Mouse (Mus musculus) forebrain, embryonic 15.5 days (tissue): ENCODE measurements at regions not wholly inside any gene's neighbourhood (a gene's known extent, or its start where the extent isn't known, plus 50 kb on each side); places are given as distances from the start of the nearest gene placed in this dataset.

ENCODE experiments used
- ATAC-seq: fragments of 200-750 bp; cut with Nextera tagmentation; replicated peaks from 2 replicates; pipeline ENCODE4 v1.8.0; 2017; ENCODE audit warnings: mild to moderate bottlenecking, moderate TSS enrichment, moderate library complexity
- H3K27ac ChIP-seq: fragments of 300-500 bp; sonication (generic); replicated peaks from 2 replicates; pipeline ENCODE4 v1.5.1; 2015; ENCODE audit warnings: mild to moderate bottlenecking, inconsistent platforms
- H3K27me3 ChIP-seq: fragments of 300-500 bp; sonication (generic); 2 replicates; pipeline ENCODE4 v1.6.1; 2015; ENCODE audit warnings: inconsistent platforms
- H3K36me3 ChIP-seq: fragments of 300-500 bp; sonication (generic); 2 replicates; pipeline ENCODE4 v1.6.1; 2015; ENCODE audit warnings: mild to moderate bottlenecking, inconsistent platforms
- H3K4me1 ChIP-seq: fragments of 300-500 bp; sonication (generic); 2 replicates; pipeline ENCODE4 v1.6.1; 2015; ENCODE audit warnings: inconsistent platforms
- H3K4me2 ChIP-seq: fragments of 300-500 bp; sonication (generic); replicated peaks from 2 replicates; pipeline ENCODE4 v1.6.1; 2015; ENCODE audit warnings: mild to moderate bottlenecking, inconsistent platforms
- H3K4me3 ChIP-seq: fragments of 300-500 bp; sonication (generic); 2 replicates; pipeline ENCODE4 v1.5.1; 2015; ENCODE audit warnings: mild to moderate bottlenecking, inconsistent platforms
- H3K9ac ChIP-seq: fragments of 300-500 bp; sonication (generic); replicated peaks from 2 replicates; pipeline ENCODE4 v1.6.1; 2015; ENCODE audit warnings: mild to moderate bottlenecking, inconsistent platforms
- H3K9me3 ChIP-seq: fragments of 300-500 bp; sonication (generic); 2 replicates; pipeline ENCODE4 v1.6.1; 2016; ENCODE audit warnings: inconsistent platforms
- WGBS: fragments of 180-500 bp; shearing (Covaris S2); methylation state at CpG from one replicate; pipeline ENCODE4 v1.1.7; 2015; ENCODE audit warnings: mixed read lengths; 5-methylcytosine and 5-hydroxymethylcytosine counted together

DNA sequence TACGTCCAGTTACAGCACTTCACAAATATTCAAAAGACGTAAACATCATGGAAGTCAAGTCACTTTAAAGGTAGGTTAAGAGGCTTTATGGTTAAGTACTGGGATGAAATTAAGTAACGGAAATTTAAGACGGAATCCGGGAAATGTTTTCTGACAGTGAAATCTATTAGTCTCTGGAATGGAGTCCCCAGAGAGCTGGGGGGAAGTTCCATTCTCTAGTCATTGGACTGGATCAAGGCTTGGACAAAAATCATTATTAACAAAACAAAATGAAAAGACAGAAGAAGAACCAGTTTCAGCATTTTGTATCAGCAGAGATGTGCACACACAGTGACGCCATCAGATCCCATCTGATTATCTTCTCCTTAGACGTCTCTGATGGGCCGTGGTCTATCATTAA is 337.8 kb upstream of the Pmfbp1 start:
- Histone ChIP-seq H3K27ac (no peak overlapping the region), H3K27me3 (no peaks in the 10 kb centered on the region), H3K4me2 (no peak overlapping the region), H3K9ac (no peak overlapping the region), H3K9me3 (peaks cover 4% of the 10 kb centered on the region; the same call in 1 of the 2 replicates), H3K4me1 (no peaks in the 10 kb centered on the region), H3K36me3 (no peaks in the 10 kb centered on the region), H3K4me3 (no peak overlapping the region)
- no peak for ATAC-seq
- WGBS, result 94% methylated on average over 8 of the region's 8 CpGs

DNA sequence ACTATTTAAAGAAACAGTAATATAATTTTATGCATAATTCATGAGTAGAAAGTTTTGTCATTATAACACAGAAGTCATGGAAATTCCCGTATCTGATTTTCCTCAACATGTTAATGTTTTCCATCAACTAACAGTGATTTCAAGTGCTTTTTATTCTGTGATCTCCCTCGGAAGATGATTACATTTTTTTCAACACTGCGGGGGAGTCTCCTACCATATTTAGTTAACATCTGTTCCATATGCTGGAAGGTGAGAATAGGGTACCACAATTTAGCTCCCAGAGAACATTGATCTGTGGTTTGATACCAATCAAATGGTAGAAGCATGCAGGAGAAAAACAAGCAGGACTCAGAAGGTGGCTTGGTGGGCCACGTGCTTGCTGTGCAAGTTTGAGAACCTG is 321.1 kb upstream of the Pmfbp1 start:
- Histone ChIP-seq H3K9ac (no peak overlapping the region), H3K36me3 (no peaks in the 10 kb centered on the region), H3K4me1 (no peaks in the 10 kb centered on the region), H3K4me3 (no peak overlapping the region), H3K4me2 (no peak overlapping the region), H3K27ac (no peak overlapping the region), H3K27me3 (no peaks in the 10 kb centered on the region), H3K9me3 (no peaks in the 10 kb centered on the region)
- WGBS, result 74% methylated on average over 4 of the region's 4 CpGs
- ATAC-seq, result no peak

DNA sequence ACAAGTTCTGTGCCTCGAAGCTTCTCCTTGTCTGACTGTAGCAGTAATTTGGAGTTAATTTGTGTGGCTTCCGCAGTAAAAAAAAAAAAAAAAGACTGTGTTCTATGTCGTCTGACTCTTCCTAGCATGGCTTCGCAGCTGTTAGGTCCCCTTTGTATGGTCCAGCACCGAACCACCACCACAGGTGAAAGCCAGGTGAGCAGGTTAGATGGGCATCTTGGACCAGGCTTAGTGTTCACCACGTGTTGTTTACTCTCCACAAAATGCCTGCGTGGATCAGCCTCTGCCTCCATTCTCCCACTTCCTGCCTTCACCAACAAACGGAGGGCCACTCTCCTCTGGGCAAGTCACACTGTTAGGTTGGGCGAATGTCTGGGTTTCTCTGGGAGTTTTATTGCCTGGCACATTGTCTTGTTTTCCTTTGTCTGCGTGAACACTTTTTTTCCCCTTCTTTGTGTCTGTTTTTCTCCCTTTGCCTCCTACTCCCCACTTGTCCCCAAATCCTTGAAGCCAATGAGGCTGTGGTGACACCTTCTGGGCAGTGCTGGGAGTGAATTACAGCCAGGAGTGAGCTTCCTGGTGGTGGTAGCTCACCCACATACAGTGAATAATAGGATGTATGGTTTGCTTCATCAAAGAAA is 308.1 kb upstream of the Pmfbp1 start:
- Histone ChIP-seq H3K9ac (peak overlapping the region; percentile 36), H3K27me3 (no peaks in the 10 kb centered on the region), H3K36me3 (no peaks in the 10 kb centered on the region), H3K27ac (peak overlapping the region; percentile 49), H3K4me3 (peak overlapping the region; percentile 15; the same call in 1 of the 2 replicates), H3K9me3 (no peaks in the 10 kb centered on the region), H3K4me2 (peak overlapping the region; percentile 45), H3K4me1 (peaks cover 23% of the 10 kb centered on the region)
- 24% methylated on average over 10 of the region's 10 CpGs for WGBS
- ATAC-seq, result peak; percentile 88

DNA sequence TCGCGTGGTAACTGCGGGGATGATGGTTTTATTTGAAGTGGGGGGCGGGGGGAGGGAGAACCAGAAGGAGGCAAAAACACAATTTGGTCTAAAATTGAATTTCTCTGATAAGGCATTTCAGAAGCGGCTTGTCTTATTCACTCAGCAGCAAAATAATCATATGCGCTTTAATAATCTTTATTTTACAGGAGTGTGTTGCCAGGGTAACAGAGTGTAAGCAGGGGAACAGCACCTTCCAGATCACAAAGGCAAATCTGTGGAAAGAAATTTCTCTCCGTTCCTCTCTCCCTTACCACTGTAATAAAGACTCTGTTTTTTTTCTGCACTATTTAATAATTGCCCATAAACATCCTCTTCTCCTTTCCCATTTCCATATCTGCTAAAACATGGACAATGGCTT is 306.2 kb upstream of the Pmfbp1 start:
- H3K9me3 ChIP-seq, result no peaks in the 10 kb centered on the region
- no peaks in the 10 kb centered on the region for H3K27me3 ChIP-seq
- no peaks in the 10 kb centered on the region for H3K36me3 ChIP-seq
- ATAC-seq, result 0 out of 2 replicates have a peak, but pooled peaks have one; percentile 41
- no peak overlapping the region for H3K4me3 ChIP-seq
- no peak overlapping the region for H3K9ac ChIP-seq
- whole genome bisulfite sequencing, result 51% methylated on average over 7 of the region's 7 CpGs
- peak overlapping the region; percentile 69 for H3K27ac ChIP-seq
- H3K4me1 ChIP-seq, result peaks cover 23% of the 10 kb centered on the region
- H3K4me2 ChIP-seq, result no peak overlapping the region; the same call in 1 of the 2 replicates

DNA sequence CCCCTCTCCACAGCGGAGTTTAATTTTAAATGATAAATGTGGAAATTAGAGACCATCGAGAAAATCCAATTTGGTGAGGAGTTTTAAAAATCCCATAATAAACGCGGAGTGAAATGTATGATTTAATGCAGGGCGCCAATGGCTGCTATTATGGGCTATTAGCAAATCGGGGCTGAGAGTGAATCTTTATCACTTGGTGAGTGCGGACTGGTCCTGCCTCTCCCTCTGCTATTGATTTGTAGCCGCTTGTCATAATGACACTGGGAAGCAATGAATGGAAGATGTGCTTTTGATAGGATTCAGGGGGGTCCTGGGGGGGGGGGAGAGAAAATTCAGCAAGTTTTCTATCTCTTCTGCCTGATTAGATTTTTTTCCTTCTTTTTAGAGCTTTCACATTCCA is 279.6 kb upstream of the Pmfbp1 start:
- H3K4me2 ChIP-seq, result no peak overlapping the region
- H3K36me3 ChIP-seq, result no peaks in the 10 kb centered on the region

DNA sequence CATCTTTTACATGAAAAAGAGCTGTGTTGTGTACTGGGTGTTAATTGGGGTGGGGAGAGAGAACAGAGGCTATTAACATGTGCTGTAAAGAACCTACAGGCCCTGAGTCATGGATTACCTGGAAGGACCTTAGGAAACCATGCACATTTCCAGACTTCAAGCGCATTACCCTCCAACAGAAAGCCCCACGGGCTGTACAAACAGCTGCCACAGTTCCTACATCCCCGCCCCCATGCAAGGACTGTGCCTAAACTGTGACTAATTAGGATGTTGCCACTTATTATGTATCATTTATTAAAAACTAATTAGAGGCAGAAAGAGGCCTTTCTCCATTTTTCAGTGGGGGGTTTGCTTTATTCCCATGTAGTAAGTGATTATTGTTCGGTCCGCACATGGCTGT is 277.5 kb upstream of the Pmfbp1 start:
- Histone ChIP-seq H3K4me3 (no peak overlapping the region), H3K36me3 (no peaks in the 10 kb centered on the region), H3K27ac (no peak overlapping the region), H3K27me3 (no peaks in the 10 kb centered on the region; the same call in 1 of the 2 replicates), H3K9me3 (no peaks in the 10 kb centered on the region), H3K4me2 (no peak overlapping the region), H3K9ac (no peak overlapping the region), H3K4me1 (peaks cover 9% of the 10 kb centered on the region)
- 21% methylated on average over 5 of the region's 5 CpGs for whole genome bisulfite sequencing
- peak; percentile 46; the same call in 1 of the 2 replicates for ATAC-seq

More for the DNA sequence above, 279.6 kb upstream of the Pmfbp1 start:
- peaks cover 9% of the 10 kb centered on the region for H3K4me1 ChIP-seq
- no peaks in the 10 kb centered on the region; the same call in 1 of the 2 replicates for H3K27me3 ChIP-seq
- H3K9ac ChIP-seq, result no peak overlapping the region
- no peaks in the 10 kb centered on the region for H3K9me3 ChIP-seq
- no peak overlapping the region for H3K27ac ChIP-seq
- H3K4me3 ChIP-seq, result no peak overlapping the region
- WGBS, result 63% methylated on average over 8 of the region's 8 CpGs
- ATAC-seq, result no peak

DNA sequence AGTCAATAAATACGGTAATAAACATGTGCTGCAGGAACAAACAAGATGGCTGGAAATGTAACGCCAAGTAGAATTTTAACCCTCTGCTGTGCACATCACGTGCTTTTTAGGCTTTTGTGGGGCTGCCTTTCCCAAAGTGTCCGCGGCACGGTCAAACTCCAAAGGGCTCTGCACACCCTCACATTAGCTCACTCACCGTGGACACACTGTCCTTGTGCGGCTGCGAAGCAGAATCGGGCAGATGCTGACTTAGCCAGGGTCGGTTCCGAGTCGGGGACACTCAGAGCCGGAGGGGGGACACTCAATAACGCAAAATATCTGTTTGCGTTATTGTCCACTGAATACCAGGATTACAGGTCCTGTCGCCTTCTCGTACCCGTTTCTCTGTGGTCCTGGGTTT is 276.5 kb upstream of the Pmfbp1 start:
- H3K4me1 ChIP-seq, result peaks cover 9% of the 10 kb centered on the region
- H3K4me3 ChIP-seq, result no peak overlapping the region
- no peak for ATAC-seq
- H3K27me3 ChIP-seq, result no peaks in the 10 kb centered on the region; the same call in 1 of the 2 replicates
- no peaks in the 10 kb centered on the region for H3K36me3 ChIP-seq
- no peaks in the 10 kb centered on the region for H3K9me3 ChIP-seq
- no peak overlapping the region for H3K4me2 ChIP-seq
- WGBS, result 89% methylated on average over 19 of the region's 19 CpGs
- no peak overlapping the region for H3K9ac ChIP-seq
- H3K27ac ChIP-seq, result no peak overlapping the region

DNA sequence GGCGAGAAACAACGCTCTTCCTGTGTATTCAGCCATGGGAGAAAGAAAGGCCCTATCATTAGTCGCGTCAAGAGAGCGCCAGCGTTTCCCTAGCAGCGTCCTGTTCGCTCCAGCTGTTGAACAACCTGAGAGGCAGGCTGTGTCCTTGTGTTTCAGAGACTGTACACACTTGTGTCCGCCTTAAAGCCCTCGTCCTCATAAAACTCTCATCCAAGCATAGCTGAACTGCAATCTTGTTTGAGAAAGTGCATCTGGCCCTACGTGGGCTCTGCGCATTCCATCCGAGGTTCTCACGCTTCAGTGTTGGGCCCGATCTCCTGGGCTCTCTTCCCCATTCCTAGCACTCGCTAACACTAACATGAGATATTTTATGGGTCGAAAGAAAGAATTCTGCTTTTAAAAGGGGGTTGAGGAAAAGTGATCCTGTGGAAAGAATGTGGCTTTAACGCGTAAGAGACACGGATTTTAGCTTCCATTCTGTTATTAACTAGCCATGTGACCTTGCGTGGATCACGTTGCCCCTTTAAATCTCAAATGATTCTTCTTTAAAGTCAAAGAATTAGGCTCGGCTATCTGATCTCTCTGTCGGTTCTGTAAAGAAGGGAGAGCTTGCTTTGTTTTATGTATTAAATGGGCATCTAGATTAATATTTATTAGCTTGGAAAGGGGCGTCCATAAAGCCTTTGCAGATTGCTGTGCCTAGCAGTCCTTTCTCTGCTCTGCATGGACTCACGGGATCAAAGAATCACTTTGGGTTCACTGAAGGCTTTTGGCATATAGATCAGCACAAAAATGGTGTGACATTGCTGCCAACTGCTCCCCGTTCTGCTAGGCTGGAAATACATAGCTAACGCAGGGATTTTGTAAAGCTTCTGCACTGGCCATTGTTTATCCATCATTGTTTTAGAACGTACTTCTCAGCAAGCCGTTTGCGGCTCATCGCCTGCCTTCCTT is 261.3 kb upstream of the Pmfbp1 start:
- H3K4me3 ChIP-seq, result no peak overlapping the region
- WGBS, result 43% methylated on average over 32 of the region's 32 CpGs
- no peaks in the 10 kb centered on the region for H3K36me3 ChIP-seq
- no peak overlapping the region for H3K9ac ChIP-seq
- H3K27ac ChIP-seq, result no peak overlapping the region
- H3K4me1 ChIP-seq, result peaks cover 21% of the 10 kb centered on the region
- H3K9me3 ChIP-seq, result no peaks in the 10 kb centered on the region
- no peaks in the 10 kb centered on the region for H3K27me3 ChIP-seq
- ATAC-seq, result no peak
- peak overlapping the region; percentile 9; the same call in 1 of the 2 replicates for H3K4me2 ChIP-seq

DNA sequence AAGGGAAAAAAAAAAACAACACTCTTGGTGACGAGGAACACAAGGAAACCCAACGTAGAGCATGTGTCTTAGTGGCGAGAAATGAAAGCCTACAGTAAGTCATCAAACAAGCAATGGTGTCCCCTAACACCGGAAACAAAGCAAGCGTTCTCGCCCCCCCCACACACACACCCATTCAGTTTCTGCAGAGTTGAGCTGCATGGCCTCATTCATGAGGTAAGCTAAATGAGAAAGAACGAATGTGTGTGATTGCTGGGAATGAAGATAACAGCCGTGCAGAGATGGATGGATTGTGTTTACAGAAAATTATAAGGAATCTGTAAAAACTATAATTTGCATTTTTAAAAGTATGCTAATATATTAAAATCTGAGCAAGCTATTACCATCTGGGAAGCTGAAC is 248.3 kb upstream of the Pmfbp1 start:
- H3K9me3 ChIP-seq, result no peaks in the 10 kb centered on the region
- H3K27me3 ChIP-seq, result 0 out of 2 replicates have a peak, but pooled peaks cover 5% of the 10 kb centered on the region
- H3K36me3 ChIP-seq, result peaks cover 3% of the 10 kb centered on the region; the same call in 1 of the 2 replicates
- peak overlapping the region; percentile 46 for H3K4me3 ChIP-seq
- 30% methylated on average over 8 of the region's 8 CpGs for WGBS
- peaks cover 44% of the 10 kb centered on the region for H3K4me1 ChIP-seq
- H3K4me2 ChIP-seq, result peak overlapping the region; percentile 49
- H3K9ac ChIP-seq, result peak overlapping the region; percentile 10; the same call in 1 of the 2 replicates
- no peak overlapping the region for H3K27ac ChIP-seq
- no peak for ATAC-seq

DNA sequence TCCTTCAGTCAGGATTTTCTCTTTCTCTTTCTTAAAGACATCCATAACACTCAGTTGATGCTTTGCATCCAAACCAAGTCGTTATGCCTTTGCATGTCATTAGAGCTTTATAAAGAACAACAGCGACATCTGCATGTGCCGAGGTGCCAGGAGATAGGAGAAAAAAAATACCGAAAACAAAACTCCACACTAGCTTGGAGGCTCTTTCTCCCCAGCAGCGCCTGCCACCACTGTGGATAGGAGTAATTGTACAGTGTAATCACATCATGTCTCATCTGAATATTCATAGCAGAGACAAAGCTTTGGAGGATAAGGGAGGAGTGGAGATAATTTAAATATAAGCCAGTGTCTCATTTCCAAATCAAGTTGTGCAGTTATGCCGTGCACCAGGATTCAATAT is 246.0 kb upstream of the Pmfbp1 start:
- Histone ChIP-seq H3K27ac (peak overlapping the region; percentile 88), H3K4me1 (peaks cover 65% of the 10 kb centered on the region), H3K4me2 (peak overlapping the region; percentile 49), H3K27me3 (0 out of 2 replicates have a peak, but pooled peaks cover 4% of the 10 kb centered on the region), H3K36me3 (peaks cover 2% of the 10 kb centered on the region; the same call in 1 of the 2 replicates), H3K9me3 (no peaks in the 10 kb centered on the region), H3K9ac (peak overlapping the region; percentile 63), H3K4me3 (peak overlapping the region; percentile 46)
- 11% methylated on average over 6 of the region's 6 CpGs for WGBS
- peak; percentile 35; the same call in 1 of the 2 replicates for ATAC-seq

DNA sequence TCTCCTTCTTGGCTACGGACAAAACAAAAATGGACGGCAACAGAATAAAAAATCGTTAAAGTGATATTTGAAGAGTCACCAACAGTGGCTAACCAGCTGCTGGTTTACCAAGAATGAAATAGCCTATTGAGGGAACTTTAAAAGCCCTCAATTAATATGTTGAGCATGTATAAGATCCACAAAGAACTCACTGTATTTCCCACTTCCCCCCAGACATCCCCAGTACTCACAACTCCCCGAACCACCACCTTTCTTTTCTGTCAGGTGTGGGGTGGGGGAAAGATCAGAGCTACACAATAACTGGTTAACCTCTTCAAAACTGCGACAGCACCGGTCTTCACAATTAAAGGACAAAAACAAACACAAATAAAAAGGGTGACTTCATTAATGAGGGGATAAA is 245.5 kb upstream of the Pmfbp1 start:
- WGBS, result 15% methylated on average over 6 of the region's 6 CpGs
- Histone ChIP-seq H3K27me3 (0 out of 2 replicates have a peak, but pooled peaks cover 4% of the 10 kb centered on the region), H3K9ac (peak overlapping the region; percentile 63), H3K4me1 (peaks cover 67% of the 10 kb centered on the region), H3K4me2 (peak overlapping the region; percentile 49), H3K36me3 (no peaks in the 10 kb centered on the region), H3K4me3 (peak overlapping the region; percentile 46), H3K27ac (peak overlapping the region; percentile 88), H3K9me3 (no peaks in the 10 kb centered on the region)
- no peak for ATAC-seq

DNA sequence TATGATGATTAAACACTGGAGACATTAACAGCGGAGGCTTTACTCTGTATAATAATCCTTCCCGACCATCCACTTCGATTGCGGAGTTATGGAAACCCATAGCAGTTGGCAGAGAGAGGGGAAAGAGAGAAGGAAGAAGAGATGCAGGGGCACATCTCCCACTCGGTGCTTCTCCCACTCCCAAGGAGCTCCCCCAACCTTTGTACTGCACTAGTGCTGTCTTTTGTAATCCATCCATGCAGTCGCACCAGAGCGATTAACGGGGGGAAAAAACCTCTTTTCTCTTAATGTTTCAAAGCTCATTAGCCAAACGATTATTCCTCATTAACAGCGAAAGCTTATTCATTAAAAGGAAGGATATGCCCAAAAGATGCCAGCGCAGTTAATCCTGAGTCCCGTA is 244.6 kb upstream of the Pmfbp1 start:
- Histone ChIP-seq H3K27ac (peak overlapping the region; percentile 88), H3K4me1 (peaks cover 67% of the 10 kb centered on the region), H3K36me3 (no peaks in the 10 kb centered on the region), H3K27me3 (0 out of 2 replicates have a peak, but pooled peaks cover 4% of the 10 kb centered on the region), H3K9ac (peak overlapping the region; percentile 63), H3K9me3 (no peaks in the 10 kb centered on the region), H3K4me3 (peak overlapping the region; percentile 46), H3K4me2 (peak overlapping the region; percentile 49)
- WGBS, result 9% methylated on average over 12 of the region's 12 CpGs
- ATAC-seq, result no peak
